Comparison of ENCODE assay signal across 8 mouse cellular contexts in genomic region chr1:131526371-131527270, GRCm38 (mm10). TPM values are rescaled to one million over a fixed set of nuclear protein-coding genes. Genes with fewer than 3 reads are reported as not detected.
DNase-seq lines count a peak whose midpoint lies in the region; ATAC-seq and TF ChIP-seq lines count a peak whose summit lies in the region.

No protein-coding gene starts in this region.

- no peaks in the 10 kb centered on the region for H3K9me3 ChIP-seq in heart, embryonic 12.5 days (replicated peaks)
- H3K9me3 ChIP-seq in kidney, postnatal 0 days (replicated peaks; ENCODE audit: low read length), result no peaks in the 10 kb centered on the region
- no peaks in the 10 kb centered on the region for H3K9me3 ChIP-seq in lung, embryonic 14.5 days (ENCODE audit: low read depth, low read length)

- peak overlapping the region; percentile 90 for H3K4me2 ChIP-seq in heart, embryonic 12.5 days
- H3K4me2 ChIP-seq in kidney, postnatal 0 days (ENCODE audit: low read length), result peak overlapping the region; percentile 97
- peak overlapping the region; percentile 96 for H3K4me2 ChIP-seq in lung, embryonic 14.5 days

- 1% methylated on average over 81 of the region's 81 CpGs for WGBS in bone marrow, adult 2 months
- under 1% methylated on average over 80 of the region's 81 CpGs for WGBS in heart, embryonic 12.5 days
- WGBS in kidney, postnatal 0 days, result under 1% methylated on average over 80 of the region's 81 CpGs
- WGBS in lung, embryonic 14.5 days, result under 1% methylated on average over 80 of the region's 81 CpGs

- 0 out of 2 replicates have a peak, but pooled peaks cover 2% of the 10 kb centered on the region for H3K4me1 ChIP-seq in bone marrow, adult 2 months (ENCODE audit: control insufficient read depth, insufficient read depth, low read length)
- peaks cover 9% of the 10 kb centered on the region for H3K4me1 ChIP-seq in embryonic fibroblast, embryonic 13.5 days (ENCODE audit: control insufficient read depth, insufficient read depth, low read length)
- H3K4me1 ChIP-seq in heart, embryonic 12.5 days (replicated peaks), result peaks cover 43% of the 10 kb centered on the region
- peaks cover 25% of the 10 kb centered on the region for H3K4me1 ChIP-seq in kidney, postnatal 0 days (replicated peaks; ENCODE audit: insufficient read depth, low read length)
- H3K4me1 ChIP-seq in lung, embryonic 14.5 days (ENCODE audit: insufficient read depth), result peaks cover 27% of the 10 kb centered on the region

- peak; percentile 34 for ATAC-seq in heart, embryonic 12.5 days (ENCODE audit: insufficient number of reproducible peaks, low FRiP score)
- ATAC-seq in kidney, postnatal 0 days (replicated peaks; ENCODE audit: low FRiP score, low read depth), result peak; percentile 37
- ATAC-seq in lung, embryonic 14.5 days (ENCODE audit: insufficient read depth), result peak; percentile 51
- ATAC-seq in neutrophil, adult 5-6 weeks (ENCODE audit: extremely low read depth, insufficient number of reproducible peaks, low FRiP score, poor library complexity, severe bottlenecking), result peak; percentile 3; the same call in 1 of the 2 replicates

- H3K27ac ChIP-seq in bone marrow, adult 2 months (ENCODE audit: control insufficient read depth, insufficient read depth, low read depth, low read length, poor library complexity), result peak overlapping the region; percentile 90
- peak overlapping the region; percentile 82 for H3K27ac ChIP-seq in embryonic fibroblast, embryonic 13.5 days (ENCODE audit: insufficient read depth, low read length)
- peak overlapping the region; percentile 94 for H3K27ac ChIP-seq in heart, embryonic 12.5 days (ENCODE audit: poor library complexity, severe bottlenecking)
- peak overlapping the region; percentile 95 for H3K27ac ChIP-seq in kidney, postnatal 0 days
- H3K27ac ChIP-seq in lung, embryonic 14.5 days (ENCODE audit: low read depth), result peak overlapping the region; percentile 96

- H3K9ac ChIP-seq in heart, embryonic 12.5 days, result peak overlapping the region; percentile 91
- peak overlapping the region; percentile 82 for H3K9ac ChIP-seq in kidney, postnatal 0 days (ENCODE audit: low read depth, low read length)
- peak overlapping the region; percentile 64 for H3K9ac ChIP-seq in lung, embryonic 14.5 days

- H3K4me3 ChIP-seq in bone marrow, adult 2 months (replicated peaks; ENCODE audit: control insufficient read depth, low read depth, low read length), result peak overlapping the region; percentile 85
- H3K4me3 ChIP-seq in embryonic fibroblast, embryonic 13.5 days (ENCODE audit: insufficient read depth, low read length), result peak overlapping the region; percentile 81
- H3K4me3 ChIP-seq in heart, embryonic 12.5 days, result peak overlapping the region; percentile 75
- H3K4me3 ChIP-seq in kidney, postnatal 0 days (replicated peaks; ENCODE audit: low read depth, low read length), result peak overlapping the region; percentile 85
- H3K4me3 ChIP-seq in lung, embryonic 14.5 days (ENCODE audit: low read depth, low read length), result peak overlapping the region; percentile 80

- H3K27me3 ChIP-seq in heart, embryonic 12.5 days (replicated peaks), result no peaks in the 10 kb centered on the region
- H3K27me3 ChIP-seq in kidney, postnatal 0 days (ENCODE audit: insufficient read depth, low read length), result no peaks in the 10 kb centered on the region
- H3K27me3 ChIP-seq in lung, embryonic 14.5 days (ENCODE audit: insufficient read depth, low read length), result no peaks in the 10 kb centered on the region

- no peaks in the 10 kb centered on the region for H3K36me3 ChIP-seq in heart, embryonic 12.5 days
- no peaks in the 10 kb centered on the region for H3K36me3 ChIP-seq in kidney, postnatal 0 days (ENCODE audit: insufficient read depth, low read length)
- no peaks in the 10 kb centered on the region for H3K36me3 ChIP-seq in lung, embryonic 14.5 days (ENCODE audit: insufficient read depth)

- peak; percentile 45 to 56 for DNase-seq in CD8-positive naive resting alpha-beta T cell, adult 2 months (ENCODE audit: low read depth in 2 of 2, low spot score in 2 of 2)
- peak; percentile 85 for DNase-seq in kidney, postnatal 0 days (ENCODE audit: low spot score)
- DNase-seq in lung, embryonic 14.5 days, result peak; percentile 77
- DNase-seq in thymus, postnatal 0 days (ENCODE audit: low spot score), result peak; percentile 66

- peak; percentile 32; the same call in 1 of the 2 replicates for TF ChIP-seq POLR2A in bone marrow, adult 2 months (IDR thresholded peaks at IDR 0.05; ENCODE audit: borderline replicate concordance, control insufficient read depth, low read depth, low read length)
- no peak; the same call in none of the 2 replicates for TF ChIP-seq POLR2A in embryonic fibroblast, embryonic 13.5 days (IDR thresholded peaks at IDR 0.05; ENCODE audit: low read depth, low read length)

- no peak for TF ChIP-seq CTCF in bone marrow, adult 2 months (IDR thresholded peaks at IDR 0.05; ENCODE audit: control insufficient read depth, insufficient read depth, low read length)
- no peak for TF ChIP-seq CTCF in embryonic fibroblast, embryonic 13.5 days (IDR thresholded peaks at IDR 0.05; ENCODE audit: borderline replicate concordance, insufficient read depth, low read length)
- peak; percentile 53 for TF ChIP-seq CTCF in kidney, postnatal 0 days (IDR thresholded peaks at IDR 0.05; ENCODE audit: low read depth)
- TF ChIP-seq CTCF in lung, embryonic 14.5 days (IDR thresholded peaks at IDR 0.05; ENCODE audit: low read depth), result peak; percentile 24; the same call in 1 of the 2 replicates

RNA-seq across cellular contexts. Expression of gene Srgap2, which starts 0.5 kb away (rescaled TPM):
- polyA plus RNA-seq in bone marrow, adult 2 months (2011; ENCODE audit: insufficient read depth, insufficient read length, low replicate concordance, missing spikeins), result 15.8 and 27.2 TPM in 2 replicates
- polyA plus RNA-seq in embryonic fibroblast, embryonic 13.5 days (2011; ENCODE audit: insufficient read length, low read depth, missing spikeins), result 52.8 and 66.6 TPM in 2 replicates
- polyA plus RNA-seq in heart, embryonic 12.5 days (2016; fragmentation: Nextera tagmentation; extraction: Ambion mirVana), result 18.6 and 24.3 TPM in 2 replicates
- polyA plus RNA-seq in kidney, postnatal 0 days (2015; fragmentation: Nextera tagmentation; extraction: Ambion mirVana), result 6.9 and 8.3 TPM in 2 replicates
- 21.2 TPM in 2 replicates for polyA plus RNA-seq in lung, embryonic 14.5 days (2014; fragmentation: Nextera tagmentation; extraction: Ambion mirVana)
- total RNA-seq in neutrophil, adult 5-6 weeks (2017), result 15.3 and 19.4 TPM in 2 replicates
- polyA plus RNA-seq in thymus, postnatal 0 days (2015; fragmentation: Nextera tagmentation; extraction: Ambion mirVana), result 7.3 and 8.6 TPM in 2 replicates

RNA-seq across cellular contexts. Expression of gene Fam72a, which starts 1.1 kb away (rescaled TPM):
- polyA plus RNA-seq in bone marrow, adult 2 months (2011; ENCODE audit: insufficient read depth, insufficient read length, low replicate concordance, missing spikeins), result 2.4 and 5.5 TPM in 2 replicates
- polyA plus RNA-seq in embryonic fibroblast, embryonic 13.5 days (2011; ENCODE audit: insufficient read length, low read depth, missing spikeins), result 1.8 and 2.3 TPM in 2 replicates
- 3.2 and 3.4 TPM in 2 replicates for polyA plus RNA-seq in heart, embryonic 12.5 days (2016; fragmentation: Nextera tagmentation; extraction: Ambion mirVana)
- polyA plus RNA-seq in kidney, postnatal 0 days (2015; fragmentation: Nextera tagmentation; extraction: Ambion mirVana), result 1.7 and 1.8 TPM in 2 replicates
- polyA plus RNA-seq in lung, embryonic 14.5 days (2014; fragmentation: Nextera tagmentation; extraction: Ambion mirVana), result 2.7 and 3.4 TPM in 2 replicates
- 0.35 TPM in 1 of 2 replicates, not detected in the other for total RNA-seq in neutrophil, adult 5-6 weeks (2017)
- polyA plus RNA-seq in thymus, postnatal 0 days (2015; fragmentation: Nextera tagmentation; extraction: Ambion mirVana), result 6.5 and 6.8 TPM in 2 replicates

Comparison
In these comparisons a context has a peak if more than half of its experiments do, and no peak if none do; other contexts are left out.
1. Peak in every context shown above with its lines: DNase-seq, ATAC-seq, H3K4me3 ChIP-seq and H3K27ac ChIP-seq.
2. CTCF ChIP-seq: peak in kidney, postnatal 0 days (single experiment) and lung, embryonic 14.5 days (single experiment); none in bone marrow, adult 2 months (single experiment) and embryonic fibroblast, embryonic 13.5 days (single experiment).